In genomic region chr1:36939506-36940380, GRCm38 (mm10) we compare ENCODE assay signal across 8 mouse cellular contexts. TPM values are rescaled to one million over a fixed set of nuclear protein-coding genes. Genes with fewer than 3 reads are reported as not detected.
DNase-seq lines count a peak whose midpoint lies in the region; ATAC-seq and TF ChIP-seq lines count a peak whose summit lies in the region.

No protein-coding gene starts in this region.

- H3K4me3 ChIP-seq in heart, embryonic 11.5 days (ENCODE audit: low read depth, low read length): peak overlapping the region; percentile 75
- H3K4me3 ChIP-seq in kidney, embryonic 16.5 days (ENCODE audit: low read length): peak overlapping the region; percentile 93
- peak overlapping the region; percentile 99 for H3K4me3 ChIP-seq in liver, adult 2 months (ENCODE audit: insufficient read depth, low read depth, low read length)
- H3K4me3 ChIP-seq in myocyte: peak overlapping the region; percentile 43

- peak overlapping the region; percentile 56 for H3ac ChIP-seq in myocyte (ENCODE audit: control insufficient read depth, insufficient read length)

- peak; percentile 91 to 92 for DNase-seq in B cell, adult 2 months
- DNase-seq in brain, adult 2 months (ENCODE audit: low read depth, low spot score): peak; percentile 97
- peak; percentile 77 for DNase-seq in liver, adult 2 months (ENCODE audit: extremely low read depth, low read depth, low spot score)
- peak; percentile 94 for DNase-seq in splenic B cell, adult 2 months (ENCODE audit: low read depth, low spot score)

- peak overlapping the region; percentile 80 for H3K4me2 ChIP-seq in heart, embryonic 11.5 days
- peak overlapping the region; percentile 70 for H3K4me2 ChIP-seq in kidney, embryonic 16.5 days (replicated peaks; ENCODE audit: low read depth, low read length)
- peak overlapping the region; percentile 72 for H3K4me2 ChIP-seq in myocyte (ENCODE audit: low read depth)

- no peaks in the 10 kb centered on the region for H3K9me3 ChIP-seq in heart, embryonic 11.5 days (replicated peaks; ENCODE audit: control insufficient read depth, low read length)
- no peaks in the 10 kb centered on the region for H3K9me3 ChIP-seq in kidney, embryonic 16.5 days (ENCODE audit: low read length)

- peaks cover 15% of the 10 kb centered on the region for H3K4me1 ChIP-seq in heart, embryonic 11.5 days (ENCODE audit: control insufficient read depth, insufficient read depth, low read length)
- peaks cover 28% of the 10 kb centered on the region for H3K4me1 ChIP-seq in kidney, embryonic 16.5 days (ENCODE audit: insufficient read depth, low read length)
- H3K4me1 ChIP-seq in liver, adult 2 months (ENCODE audit: control insufficient read depth, insufficient read depth, low read length): peaks cover 10% of the 10 kb centered on the region

- no peaks in the 10 kb centered on the region for H3K36me3 ChIP-seq in heart, embryonic 11.5 days (ENCODE audit: control insufficient read depth, insufficient read depth, low read length)
- no peaks in the 10 kb centered on the region for H3K36me3 ChIP-seq in kidney, embryonic 16.5 days (ENCODE audit: insufficient read depth, low read length)
- no peaks in the 10 kb centered on the region for H3K36me3 ChIP-seq in liver, adult 2 months (ENCODE audit: control insufficient read depth, insufficient read depth, low read length)
- H3K36me3 ChIP-seq in myocyte (ENCODE audit: control insufficient read depth, insufficient read depth): no peaks in the 10 kb centered on the region
- H3K36me3 ChIP-seq in splenic B cell, adult 2 months (ENCODE audit: control insufficient read depth, insufficient read depth, low read length, poor library complexity, severe bottlenecking): no peaks in the 10 kb centered on the region

- TF ChIP-seq CTCF in liver, adult 2 months (IDR thresholded peaks at IDR 0.05; ENCODE audit: low read depth, low read length): no peak

- TF ChIP-seq POLR2A in liver, adult 2 months (IDR thresholded peaks at IDR 0.05; ENCODE audit: extremely low read depth, insufficient read depth, low read length): peak; percentile 92
- TF ChIP-seq POLR2A in myocyte (IDR thresholded peaks at IDR 0.05; ENCODE audit: insufficient read length, low read depth): peak; percentile 87

- peak overlapping the region; percentile 98 for H3K9ac ChIP-seq in heart, embryonic 11.5 days (ENCODE audit: low read depth, low read length)
- peak overlapping the region; percentile 98 for H3K9ac ChIP-seq in kidney, embryonic 16.5 days (replicated peaks; ENCODE audit: low read length)
- peak overlapping the region; percentile 100 for H3K9ac ChIP-seq in liver, adult 2 months (ENCODE audit: low read depth, low read length)

- ATAC-seq in erythroblast, adult 5-6 weeks (replicated peaks; ENCODE audit: low FRiP score, poor library complexity, severe bottlenecking): peak; percentile 83
- peak; percentile 98 for ATAC-seq in heart, embryonic 11.5 days (replicated peaks; ENCODE audit: insufficient number of reproducible peaks, low FRiP score, low TSS enrichment)
- peak; percentile 98 for ATAC-seq in kidney, embryonic 16.5 days (ENCODE audit: low FRiP score, low TSS enrichment)

- H3K27ac ChIP-seq in heart, embryonic 11.5 days (ENCODE audit: low read depth, low read length): peak overlapping the region; percentile 75
- H3K27ac ChIP-seq in kidney, embryonic 16.5 days (ENCODE audit: low read length): peak overlapping the region; percentile 82
- peak overlapping the region; percentile 91 for H3K27ac ChIP-seq in liver, adult 2 months (replicated peaks; ENCODE audit: insufficient read depth, low read depth, low read length)

- WGBS in heart, embryonic 11.5 days (ENCODE audit: insufficient replicate concordance): under 1% methylated on average over 62 of the region's 79 CpGs
- under 1% methylated on average over 79 of the region's 79 CpGs for WGBS in kidney, embryonic 16.5 days
- WGBS in liver, adult 2 months: under 1% methylated on average over 61 of the region's 79 CpGs

- H3K27me3 ChIP-seq in heart, embryonic 11.5 days (ENCODE audit: control insufficient read depth, insufficient read depth, low read length): no peaks in the 10 kb centered on the region
- no peaks in the 10 kb centered on the region for H3K27me3 ChIP-seq in kidney, embryonic 16.5 days (ENCODE audit: insufficient read depth, low read length)
- H3K27me3 ChIP-seq in liver, adult 2 months (ENCODE audit: control insufficient read depth, insufficient read depth, low read length): no peaks in the 10 kb centered on the region
- H3K27me3 ChIP-seq in myocyte (ENCODE audit: control insufficient read depth, insufficient read depth, insufficient read length): peaks cover 6% of the 10 kb centered on the region
- H3K27me3 ChIP-seq in splenic B cell, adult 2 months (ENCODE audit: control insufficient read depth, insufficient read depth, low read length, poor library complexity, severe bottlenecking): no peaks in the 10 kb centered on the region

- peaks cover 14% of the 10 kb centered on the region for H3K79me2 ChIP-seq in liver, adult 2 months (ENCODE audit: control insufficient read depth, insufficient read depth, low read length)
- H3K79me2 ChIP-seq in myocyte (ENCODE audit: control insufficient read depth, insufficient read depth): peaks cover 41% of the 10 kb centered on the region

TF ChIP-seq in myocyte, 11 proteins besides CTCF, POLR2A, EP300 and RAD21:
- TF ChIP-seq CEBPB (IDR thresholded peaks at IDR 0.05; ENCODE audit: insufficient read depth, poor library complexity, severe bottlenecking) (no peak), REST (IDR thresholded peaks at IDR 0.05; ENCODE audit: insufficient read depth, insufficient read length) (no peak), TCF12 (IDR thresholded peaks at IDR 0.05; ENCODE audit: insufficient read depth, poor library complexity, severe bottlenecking) (no peak), MYOD1 (IDR thresholded peaks at IDR 0.05; ENCODE audit: control insufficient read depth in 1 of 3, insufficient read length in 2 of 3, low read depth in 2 of 3) (no peak), POLR2AphosphoS2 (IDR thresholded peaks at IDR 0.05; ENCODE audit: insufficient read length, low read depth) (peak; percentile 92), E2F4 (IDR thresholded peaks at IDR 0.05; ENCODE audit: insufficient read depth) (no peak), MAX (IDR thresholded peaks at IDR 0.05; ENCODE audit: low read depth) (no peak), MYOG (IDR thresholded peaks at IDR 0.05; ENCODE audit: control insufficient read depth in 1 of 3, insufficient read depth in 1 of 3, insufficient read length in 2 of 3, low read depth in 2 of 3) (peak in 1 of 3 experiments; percentile 0), SRF (IDR thresholded peaks at IDR 0.05; ENCODE audit: control insufficient read depth, insufficient read length, low read depth) (no peak), TCF3 (IDR thresholded peaks at IDR 0.05; ENCODE audit: insufficient read length, low read depth) (no peak), USF1 (IDR thresholded peaks at IDR 0.05; ENCODE audit: low read depth) (peak; percentile 65)

RNA-seq across cellular contexts. Expression of gene Tmem131, which starts 3.7 kb away (rescaled TPM):
- 214 and 220 TPM in 2 replicates for total RNA-seq in erythroblast, adult 5-6 weeks (2015; ENCODE audit: low replicate concordance)
- total RNA-seq in erythroblast, adult 5-6 weeks (2017; ENCODE audit: low replicate concordance): 159 and 168 TPM in 2 replicates
- 10.6 and 11.4 TPM in 2 replicates for polyA plus RNA-seq in heart, embryonic 11.5 days (2014; fragmentation: Nextera tagmentation; extraction: Ambion mirVana)
- polyA plus RNA-seq in kidney, embryonic 16.5 days (2015; fragmentation: Nextera tagmentation; extraction: Ambion mirVana): 9.6 and 11.5 TPM in 2 replicates
- 10.2 and 12.2 TPM in 2 replicates for total RNA-seq in liver, adult 2 months (2014; rRNA removed)
- 6.1 and 6.3 TPM in 2 replicates for polyA plus RNA-seq in liver, adult 2 months (2012; rRNA removed)
- 12.2 TPM for polyA plus RNA-seq in myocyte (2012; fragmentation: generic; extraction: Trizol)

Comparison
In these comparisons a context has a peak if more than half of its experiments do, and no peak if none do; other contexts are left out.
1. Peak in every context shown above with its lines: DNase-seq, ATAC-seq, H3K4me3 ChIP-seq and H3K27ac ChIP-seq.
2. H3K4me3 ChIP-seq: peak in every context shown above with its lines; median percentile 99 in liver, adult 2 months; 93 in kidney, embryonic 16.5 days; 75 in heart, embryonic 11.5 days; 43 in myocyte.